Mouse (Mus musculus): ENCODE results near the gene Lypla2.

Gene Lypla2

DNA sequence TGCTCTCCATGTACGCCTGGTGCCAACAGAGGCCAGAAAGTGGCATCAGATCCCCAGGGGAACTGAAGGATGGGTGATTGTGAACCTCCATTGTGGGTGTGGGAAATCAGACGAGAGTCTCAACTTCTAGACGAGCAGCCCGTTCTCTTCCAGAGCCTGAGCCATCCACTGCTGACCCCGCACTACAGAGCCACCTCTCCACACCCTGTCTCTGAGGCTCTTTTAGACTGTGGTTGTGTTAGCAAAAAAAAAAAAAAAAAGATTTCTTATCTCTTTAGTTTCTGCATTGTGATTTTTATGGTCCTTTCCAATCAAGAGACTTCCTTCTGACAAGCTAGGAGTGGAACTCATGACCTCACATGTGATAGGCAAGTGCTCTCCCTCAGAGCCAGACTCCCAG, 43.0 kb downstream of the Lypla2 start:
- in situ Hi-C loops (cut with MboI; ENCODE audit: low pct_unique_long_range_greater_than_20kb in 1 of 2, low sequenced_read_pairs in 2 of 2, unreplicated experiment in 1 of 2): no loop called here

- in situ Hi-C loops (cut with MboI; ENCODE audit: low pct_unique_long_range_greater_than_20kb in 1 of 2, low sequenced_read_pairs in 2 of 2, unreplicated experiment in 1 of 2): no loop called here
Observed at GRCm38 (mm10) chr4:135928376-135928775, 44.0 kb downstream of the Lypla2 start.

DNA sequence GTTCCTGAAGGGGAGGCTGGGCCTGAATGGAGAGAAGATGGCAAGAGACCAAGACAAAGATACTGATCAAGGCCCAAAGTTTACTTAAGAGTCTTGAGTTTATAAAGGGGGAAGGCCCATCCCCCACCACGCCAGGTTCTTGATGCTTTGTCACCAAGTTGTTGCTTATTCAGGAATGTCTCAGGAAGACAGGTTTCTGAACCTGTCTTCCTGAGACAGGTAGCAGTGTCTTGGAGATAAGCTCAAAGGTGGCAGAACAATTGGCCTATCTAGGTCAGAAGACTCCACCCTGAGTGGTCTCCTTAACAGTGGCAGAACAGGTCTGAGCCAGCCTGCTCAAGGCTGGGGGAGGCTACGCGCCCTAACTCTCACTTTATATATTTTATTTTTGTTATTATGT, 45.6 kb downstream of the Lypla2 start:
- in situ Hi-C loops (cut with MboI; ENCODE audit: low pct_unique_long_range_greater_than_20kb in 1 of 2, low sequenced_read_pairs in 2 of 2, unreplicated experiment in 1 of 2): no loop called here

DNA sequence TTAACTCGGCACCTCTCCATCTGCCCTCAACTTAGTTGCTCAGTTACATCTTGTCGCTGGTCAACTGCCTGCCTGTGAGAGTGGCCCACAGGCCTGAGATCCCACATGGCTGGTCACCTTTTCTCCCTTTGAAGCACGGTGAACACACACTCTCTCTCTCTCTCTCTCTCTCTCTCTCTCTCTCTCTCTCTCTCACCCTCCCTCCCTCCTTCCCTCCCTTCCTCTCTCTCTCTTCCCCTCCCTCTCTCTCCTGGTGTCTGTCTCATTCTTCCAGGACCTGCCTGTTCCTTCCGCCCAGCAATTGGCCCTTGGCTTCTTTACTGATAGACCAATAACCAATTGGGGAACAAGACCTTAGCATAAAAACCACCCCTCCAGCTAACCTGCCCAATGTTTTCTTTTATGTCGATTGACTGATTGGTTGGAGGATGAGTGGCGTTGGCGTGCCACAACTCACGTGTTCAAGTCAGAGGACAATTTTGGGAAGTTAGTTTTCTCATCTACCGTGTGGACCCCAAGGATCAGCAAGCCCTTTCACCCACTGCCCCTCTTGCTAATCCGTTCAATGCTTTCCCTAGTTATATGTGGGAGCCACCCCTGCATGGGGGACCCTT, 46.1 kb downstream of the Lypla2 start:
- in situ Hi-C loops (cut with MboI; ENCODE audit: low pct_unique_long_range_greater_than_20kb in 1 of 2, low sequenced_read_pairs in 2 of 2, unreplicated experiment in 1 of 2): no loop called here

- in situ Hi-C loops (cut with MboI; ENCODE audit: low pct_unique_long_range_greater_than_20kb in 1 of 2, low sequenced_read_pairs in 2 of 2, unreplicated experiment in 1 of 2): no loop called here
Observed at GRCm38 (mm10) chr4:135925341-135925740, 47.1 kb downstream of the Lypla2 start.

DNA sequence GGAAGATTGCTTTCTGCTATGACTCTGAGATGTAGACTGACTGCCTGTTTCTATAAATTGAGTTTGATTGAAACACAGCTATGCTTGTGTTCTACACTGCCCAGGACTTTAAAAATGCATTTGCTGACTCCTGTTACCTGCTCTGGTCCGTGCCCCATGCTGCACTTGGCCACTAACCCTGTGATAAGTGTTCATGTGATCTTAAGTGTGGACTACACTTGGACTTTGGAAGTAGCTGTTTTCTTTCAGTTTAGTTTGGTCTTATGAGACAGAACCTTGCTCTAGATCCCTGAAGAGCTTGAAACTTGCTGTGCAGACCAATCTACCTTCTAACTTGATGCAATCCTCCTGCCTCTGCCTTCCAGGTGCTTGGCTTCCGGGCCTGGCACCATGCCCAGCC, 48.0 kb downstream of the Lypla2 start:
- in situ Hi-C loops (cut with MboI; ENCODE audit: low pct_unique_long_range_greater_than_20kb in 1 of 2, low sequenced_read_pairs in 2 of 2, unreplicated experiment in 1 of 2): no loop called here

DNA sequence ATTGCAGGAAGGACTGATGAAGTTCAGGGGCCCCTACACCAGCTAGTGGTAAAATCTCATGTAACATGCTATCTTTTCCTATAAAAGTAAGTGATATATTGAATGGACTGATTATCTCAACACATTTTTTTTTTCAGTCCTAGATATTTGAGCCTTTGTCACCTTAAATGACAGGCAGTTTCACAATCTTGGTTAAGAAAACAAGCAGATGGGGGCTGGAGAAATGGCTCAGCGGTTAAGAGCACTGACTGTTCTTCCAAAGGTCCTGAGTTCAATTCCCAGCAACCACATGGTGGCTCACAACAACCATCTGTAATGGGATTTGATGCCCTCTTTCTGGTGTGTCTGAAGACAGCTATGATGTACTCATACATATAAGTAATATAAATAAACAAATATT, 50.2 kb downstream of the Lypla2 start:
- in situ Hi-C loops (cut with MboI; ENCODE audit: low pct_unique_long_range_greater_than_20kb in 1 of 2, low sequenced_read_pairs in 2 of 2, unreplicated experiment in 1 of 2): no loop called here

GRCm38 (mm10) chr4:135921257-135922120, 50.9 kb downstream of the Lypla2 start:
- in situ Hi-C loops (cut with MboI; ENCODE audit: low pct_unique_long_range_greater_than_20kb in 1 of 2, low sequenced_read_pairs in 2 of 2, unreplicated experiment in 1 of 2): no loop called here

GRCm38 (mm10) chr4:135920304-135921241, 51.9 kb downstream of the Lypla2 start, which contains the start of gene Fuca1:
TSS of gene Fuca1 (plus strand) at chr4:135920735.
- in situ Hi-C loops (cut with MboI; ENCODE audit: low pct_unique_long_range_greater_than_20kb in 1 of 2, low sequenced_read_pairs in 2 of 2, unreplicated experiment in 1 of 2): no loop called here

DNA sequence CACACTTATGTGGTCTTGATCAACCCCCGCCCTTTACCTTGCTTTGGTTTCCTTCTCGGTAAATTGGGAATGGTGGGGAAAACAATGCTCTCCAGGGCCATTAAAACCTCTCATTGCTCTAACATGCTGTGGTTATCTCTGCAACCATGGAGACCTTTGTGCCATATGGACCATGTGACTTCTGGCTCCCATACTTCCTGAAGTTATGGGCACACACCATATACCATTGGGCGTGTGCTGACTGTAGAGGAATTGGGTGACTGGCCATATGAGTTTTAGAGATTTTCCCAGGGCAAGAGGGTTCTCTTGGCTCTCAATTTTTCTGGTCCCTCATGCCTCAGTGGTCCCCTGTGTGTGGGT, 53.2 kb downstream of the Lypla2 start:
- in situ Hi-C loops (cut with MboI; ENCODE audit: low pct_unique_long_range_greater_than_20kb in 1 of 2, low sequenced_read_pairs in 2 of 2, unreplicated experiment in 1 of 2): no loop called here

DNA sequence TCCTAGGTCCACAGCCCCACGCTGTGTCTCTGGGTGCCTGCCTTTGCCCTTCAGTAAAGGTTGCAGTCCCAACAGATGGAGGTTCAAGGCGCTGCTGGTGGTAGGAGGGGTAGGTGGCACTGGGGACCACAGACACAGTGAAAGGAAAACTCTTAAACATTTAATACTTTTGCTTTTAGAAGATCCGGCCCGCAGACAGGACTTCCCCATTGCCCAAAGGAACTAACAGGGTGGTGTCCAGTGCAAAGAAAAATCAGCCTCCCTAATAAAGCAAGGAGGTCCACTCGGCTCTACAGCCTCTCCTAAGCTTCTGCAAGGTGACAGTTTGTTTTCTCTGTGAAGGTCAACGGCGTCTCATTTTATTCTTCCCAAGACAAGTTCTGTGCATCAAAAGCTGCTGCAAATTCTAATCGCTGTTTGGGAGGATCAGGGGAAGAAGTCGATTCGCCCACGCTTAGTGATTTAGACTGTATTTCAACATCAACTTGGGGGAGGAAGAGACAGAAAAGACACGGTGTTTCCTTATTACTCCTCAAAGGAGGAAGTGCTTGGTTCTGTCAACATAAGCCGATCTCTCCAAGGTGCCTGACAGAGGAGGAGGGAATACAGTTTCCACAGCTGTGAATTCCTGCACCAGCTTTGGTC, 53.7 kb downstream of the Lypla2 start:
- in situ Hi-C loops (cut with MboI; ENCODE audit: low pct_unique_long_range_greater_than_20kb in 1 of 2, low sequenced_read_pairs in 2 of 2, unreplicated experiment in 1 of 2): no loop called here

Data from mouse embryonic stem cell (cell line).